Mouse (Mus musculus): ENCODE results near the gene Gm4177. TPM values are rescaled to one million over a fixed set of nuclear protein-coding genes. Genes with fewer than 3 reads are reported as not detected.

Gene Gm4177
- not detected in 2 replicates for polyA plus RNA-seq (2012; ENCODE audit: low replicate concordance)

GRCm38 (mm10) chr7:21796628-21797027 is at the start of gene Gm4177:
Gene Gm4177 (minus strand): TSS chr7:21796728.

GRCm38 (mm10) chr7:21844167-21844566 is 47.6 kb upstream of the Gm4177 start, which contains the start of gene Gm5725:
Gene Gm5725 (minus strand): TSS chr7:21844267.

GRCm38 (mm10) chr7:21832051-21832450 is 35.5 kb upstream of the Gm4177 start, which contains the start of gene Vmn1r135:
Gene Vmn1r135 (plus strand): TSS chr7:21832351.

GRCm38 (mm10) chr7:21761375-21761774 is 35.2 kb downstream of the Gm4177 start, which contains the start of gene Gm4175:
Gene Gm4175 (minus strand): TSS chr7:21761475.

Other genes with a start within 250 kb of the Gm4177 start
- not detected in 2 replicates for gene Vmn1r132, start 182.6 kb downstream of the Gm4177 start, polyA plus RNA-seq (2012; ENCODE audit: low replicate concordance)
- gene Gm4175, start 35.3 kb downstream of the Gm4177 start, polyA plus RNA-seq (2012; ENCODE audit: low replicate concordance): not detected in 2 replicates
- not detected in 2 replicates for gene Vmn1r135, start 35.6 kb upstream of the Gm4177 start, polyA plus RNA-seq (2012; ENCODE audit: low replicate concordance)
- gene Gm5725, start 47.5 kb upstream of the Gm4177 start, polyA plus RNA-seq (2012; ENCODE audit: low replicate concordance): not detected in 2 replicates
- not detected in 2 replicates for gene Gm5891, start 124.6 kb upstream of the Gm4177 start, polyA plus RNA-seq (2012; ENCODE audit: low replicate concordance)
- not detected in 2 replicates for gene Vmn1r137, start 197.9 kb upstream of the Gm4177 start, polyA plus RNA-seq (2012; ENCODE audit: low replicate concordance)
- gene Vmn1r138, start 232.2 kb upstream of the Gm4177 start, polyA plus RNA-seq (2012; ENCODE audit: low replicate concordance): not detected in 2 replicates

Measured in leukemia stem cell, adult 10-12 weeks (primary cell).